Mouse (Mus musculus) mouse trophoblast stem cell (cell line): ENCODE results near the gene Gatad2a.

Source experiments
- in situ Hi-C, 2 experiments: fragments of 300-500 bp; cut with MseI, MboI; formaldehyde crosslinking; loops; 2 replicates in 1 of 2; 3 replicates in 1 of 2; pipeline ENCODE4 v1.15.1; 2025

Gene Gatad2a

GRCm38 (mm10) chr8:69900895-69901451, 95.2 kb downstream of the Gatad2a start:
- in situ Hi-C loops = no loop called here

- in situ Hi-C loops = no loop called here
Measured at GRCm38 (mm10) chr8:69899876-69900275, 96.3 kb downstream of the Gatad2a start.

GRCm38 (mm10) chr8:69897857-69898256, 98.3 kb downstream of the Gatad2a start:
- in situ Hi-C loops = no loop called here

- in situ Hi-C loops = no loop called here
Measured at GRCm38 (mm10) chr8:69895772-69896451, 100.3 kb downstream of the Gatad2a start.

GRCm38 (mm10) chr8:69894836-69895332, 101.3 kb downstream of the Gatad2a start:
- in situ Hi-C loops = no loop called here

GRCm38 (mm10) chr8:69893863-69894262, 102.3 kb downstream of the Gatad2a start:
- in situ Hi-C loops = no loop called here

- in situ Hi-C loops = no loop called here
Measured at GRCm38 (mm10) chr8:69890813-69891241, 105.4 kb downstream of the Gatad2a start.

GRCm38 (mm10) chr8:69888902-69889301, 107.3 kb downstream of the Gatad2a start:
- in situ Hi-C loops = no loop called here

GRCm38 (mm10) chr8:69888244-69888866, 107.8 kb downstream of the Gatad2a start:
- in situ Hi-C loops = no loop called here

GRCm38 (mm10) chr8:69887289-69888243, 108.6 kb downstream of the Gatad2a start, which contains the start of gene Cilp2:
Gene Cilp2 (minus strand): TSS chr8:69887687.
- in situ Hi-C loops = no loop called here

GRCm38 (mm10) chr8:69884141-69884540, 112.0 kb downstream of the Gatad2a start:
- in situ Hi-C loops = no loop called here

- in situ Hi-C loops = no loop called here
Measured at GRCm38 (mm10) chr8:69882833-69883600, 113.2 kb downstream of the Gatad2a start.

GRCm38 (mm10) chr8:69882021-69882756, 114.0 kb downstream of the Gatad2a start:
- in situ Hi-C loops = no loop called here

- in situ Hi-C loops = no loop called here
Measured at GRCm38 (mm10) chr8:69881261-69881865, 114.8 kb downstream of the Gatad2a start.

- in situ Hi-C loops = no loop called here
Measured at GRCm38 (mm10) chr8:69880841-69881240, 115.3 kb downstream of the Gatad2a start.

- in situ Hi-C loops = no loop called here
Measured at GRCm38 (mm10) chr8:69879678-69880077, 116.5 kb downstream of the Gatad2a start.

- in situ Hi-C loops = no loop called here
Measured at GRCm38 (mm10) chr8:69877992-69878391, 118.2 kb downstream of the Gatad2a start.

GRCm38 (mm10) chr8:69877396-69877795, 118.8 kb downstream of the Gatad2a start:
- in situ Hi-C loops = no loop called here

GRCm38 (mm10) chr8:69876967-69877366, 119.2 kb downstream of the Gatad2a start:
- in situ Hi-C loops = no loop called here

- in situ Hi-C loops = no loop called here
Measured at GRCm38 (mm10) chr8:69876097-69876496, 120.1 kb downstream of the Gatad2a start.
